Mouse (Mus musculus): ENCODE data around the gene Ncl. TPM values are rescaled to one million over a fixed set of nuclear protein-coding genes. Genes with fewer than 3 reads are reported as not detected.
"Not testable (repeated sequence)": the region's sequence is repeated elsewhere in the genome, so short reads cannot be mapped to it uniquely, and the experiment has no call there.

Gene Ncl
- total RNA-seq, 1 experiment from 2014 or later: 288 TPM

DNA sequence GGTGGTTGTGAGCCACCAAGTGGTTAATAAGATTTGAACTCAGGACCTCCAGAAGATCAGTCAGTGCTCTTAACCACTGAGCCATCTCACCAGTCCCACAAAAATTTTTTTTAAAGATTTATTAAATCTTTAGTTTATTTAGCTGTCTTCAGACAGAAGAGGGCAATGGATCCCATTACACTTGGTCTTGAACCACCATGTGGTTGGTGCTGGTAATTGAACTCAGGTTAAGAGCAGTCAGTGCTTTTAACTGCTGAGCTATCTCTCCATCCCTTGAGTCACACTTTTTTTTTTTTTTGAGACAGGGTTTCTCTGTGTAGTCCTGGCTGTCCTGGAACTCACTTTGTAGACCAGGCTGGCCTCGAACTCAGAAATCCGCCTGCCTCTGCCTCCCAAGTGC is 18.1 kb downstream of the Ncl start:
- not testable (repeated sequence) for ATAC-seq (replicated peaks; ENCODE audit: insufficient number of reproducible peaks, low FRiP score, low TSS enrichment, poor library complexity, severe bottlenecking)

DNA sequence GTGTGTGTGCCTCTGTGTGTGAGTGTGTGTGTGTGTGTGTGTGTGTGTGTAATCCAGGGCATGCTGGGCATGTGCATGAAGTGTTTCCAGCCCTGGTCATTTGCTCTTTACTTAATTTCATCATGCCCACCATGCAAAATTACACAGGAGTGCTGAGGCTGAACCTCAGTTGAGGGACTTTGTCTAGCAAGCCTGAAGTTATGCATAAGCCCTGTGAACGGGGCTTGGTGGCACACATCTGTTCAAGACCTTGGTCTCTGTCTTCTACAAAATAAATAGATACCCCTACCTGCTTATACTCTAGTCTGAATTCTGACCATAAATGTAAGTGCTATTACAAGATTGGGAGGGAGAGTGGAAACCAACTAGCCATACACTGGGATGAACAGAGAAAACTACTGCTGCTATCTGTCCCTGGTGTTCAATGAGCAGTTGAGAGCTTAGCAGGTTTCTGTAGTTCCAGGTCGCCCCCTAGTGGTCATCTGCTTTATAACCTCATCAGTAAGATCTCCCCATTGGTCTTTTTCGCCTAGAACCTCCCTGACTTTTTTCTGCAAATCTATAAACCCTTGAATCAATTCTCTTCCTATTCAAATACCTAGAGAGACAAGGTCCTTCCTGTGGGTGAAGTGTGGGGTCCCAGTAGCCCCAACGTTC is 19.9 kb downstream of the Ncl start:
- ATAC-seq (replicated peaks; ENCODE audit: insufficient number of reproducible peaks, low FRiP score, low TSS enrichment, poor library complexity, severe bottlenecking): peak; percentile 79

DNA sequence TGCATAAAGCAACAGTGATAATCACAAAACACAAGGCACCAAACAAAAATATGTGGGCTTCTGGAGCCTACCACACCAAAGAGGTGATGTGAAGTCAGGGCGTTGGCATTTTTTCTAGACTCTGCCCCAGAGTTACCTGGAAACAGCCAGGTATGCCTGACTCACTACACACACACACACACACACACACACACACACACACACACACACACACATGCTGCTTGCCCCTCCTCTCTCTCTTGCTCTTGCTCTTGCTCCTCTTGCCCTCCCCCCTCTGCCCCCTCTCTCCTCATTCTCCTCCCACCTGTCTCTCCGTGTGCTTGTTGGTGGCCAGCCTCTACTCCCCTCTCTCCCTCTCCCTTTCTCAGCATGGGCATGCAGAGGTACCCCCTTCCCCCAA is 22.9 kb downstream of the Ncl start:
- no peak for ATAC-seq (replicated peaks; ENCODE audit: insufficient number of reproducible peaks, low FRiP score, low TSS enrichment, poor library complexity, severe bottlenecking)

DNA sequence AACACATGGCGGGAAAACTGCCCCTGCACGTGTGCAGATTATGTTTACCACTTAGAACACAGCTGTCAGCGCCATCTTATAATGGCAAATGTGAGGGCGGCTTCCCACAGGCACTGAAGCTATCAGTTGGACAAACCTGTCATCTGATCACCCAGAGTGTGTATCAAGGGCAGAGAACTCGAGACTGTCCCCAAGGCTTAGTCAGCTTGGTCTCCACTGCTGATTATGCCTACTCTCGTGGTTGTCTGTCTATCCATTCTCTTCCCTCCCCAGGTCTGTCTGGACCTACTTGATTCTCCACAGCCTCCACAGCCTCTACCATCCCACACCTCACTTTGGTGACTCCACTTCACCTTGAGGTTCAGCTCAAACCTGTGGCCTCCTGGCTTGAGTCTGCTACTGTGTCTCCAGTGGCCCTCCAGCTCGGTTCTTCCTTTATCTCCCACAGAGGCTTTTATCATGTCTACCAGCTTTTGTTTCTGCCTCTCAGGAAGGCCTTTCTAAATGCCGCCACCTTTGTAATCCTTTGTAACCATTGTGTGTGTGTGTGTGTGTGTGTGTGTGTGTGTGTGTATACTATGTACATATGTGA is 38.3 kb downstream of the Ncl start:
- no peak for ATAC-seq (replicated peaks; ENCODE audit: insufficient number of reproducible peaks, low FRiP score, low TSS enrichment, poor library complexity, severe bottlenecking)

DNA sequence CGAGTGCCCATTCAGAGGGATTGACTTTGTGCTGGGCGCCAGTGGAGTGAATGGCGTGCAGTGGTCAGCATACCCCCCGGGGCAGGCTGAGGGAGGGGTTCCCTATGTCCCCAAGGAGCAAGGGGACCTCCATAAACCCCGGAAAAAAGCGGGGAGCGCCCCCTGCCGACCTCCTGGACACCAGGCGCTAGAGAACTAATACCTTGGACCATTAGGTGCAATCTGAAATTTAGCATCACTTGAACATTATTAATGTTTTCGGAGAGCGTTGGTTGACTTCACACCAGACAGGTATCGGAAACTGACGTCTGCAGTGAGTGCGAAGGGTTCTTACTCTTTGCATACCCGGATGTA is 45.5 kb downstream of the Ncl start:
- no peak for ATAC-seq (replicated peaks; ENCODE audit: insufficient number of reproducible peaks, low FRiP score, low TSS enrichment, poor library complexity, severe bottlenecking)

DNA sequence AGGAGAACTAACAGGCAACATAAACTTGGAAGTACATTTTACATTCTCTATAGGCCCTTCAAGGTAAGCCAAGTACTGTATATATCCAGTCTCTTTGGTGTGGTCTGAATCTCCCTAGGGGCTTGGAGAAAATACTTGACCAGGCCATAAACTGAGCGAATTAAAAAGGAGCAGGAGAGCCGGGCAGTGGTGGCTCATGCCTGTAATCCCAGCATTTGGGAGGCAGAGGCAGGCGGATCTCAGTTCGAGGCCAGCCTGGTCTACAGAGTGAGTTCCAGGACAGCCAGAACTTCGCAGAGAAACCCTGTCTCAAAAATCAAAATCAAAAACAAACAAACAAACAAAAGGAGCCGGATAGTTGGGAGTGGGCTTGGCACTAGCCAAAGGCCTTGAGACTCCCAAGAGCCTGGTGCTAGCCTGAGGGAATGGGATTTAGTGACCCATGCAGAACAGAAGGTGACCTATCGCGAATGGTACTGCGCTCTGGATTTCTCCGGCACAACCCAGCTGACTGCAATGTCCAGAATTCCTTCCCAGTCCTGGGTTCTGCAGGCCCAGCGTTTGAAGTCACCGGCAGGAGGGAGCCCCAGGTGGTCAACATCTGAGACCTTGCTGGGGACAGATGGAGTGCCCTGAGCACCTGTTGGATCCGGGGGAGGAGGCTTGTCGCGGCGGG is 46.0 kb downstream of the Ncl start:
- ATAC-seq (replicated peaks; ENCODE audit: insufficient number of reproducible peaks, low FRiP score, low TSS enrichment, poor library complexity, severe bottlenecking): no peak

DNA sequence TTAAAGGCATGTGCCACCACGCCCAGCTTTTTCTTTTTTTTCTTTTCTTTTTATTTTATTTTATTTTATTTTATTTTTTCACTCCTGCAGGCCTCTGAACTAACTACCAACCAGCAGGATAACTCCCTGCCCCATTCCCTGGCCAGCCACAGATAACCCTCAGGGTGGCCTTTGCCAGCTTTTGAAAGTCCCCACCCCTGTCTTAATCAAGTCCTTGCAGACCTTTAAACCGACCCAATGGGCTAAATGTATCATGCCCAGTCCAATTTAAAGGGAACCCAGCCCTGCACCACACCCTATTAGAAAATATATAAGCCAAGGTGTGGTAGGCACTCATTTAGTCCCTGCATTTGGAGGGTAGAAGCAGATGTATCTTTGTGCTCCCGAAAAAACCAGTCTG is 46.9 kb downstream of the Ncl start:
- ATAC-seq (replicated peaks; ENCODE audit: insufficient number of reproducible peaks, low FRiP score, low TSS enrichment, poor library complexity, severe bottlenecking): no peak

DNA sequence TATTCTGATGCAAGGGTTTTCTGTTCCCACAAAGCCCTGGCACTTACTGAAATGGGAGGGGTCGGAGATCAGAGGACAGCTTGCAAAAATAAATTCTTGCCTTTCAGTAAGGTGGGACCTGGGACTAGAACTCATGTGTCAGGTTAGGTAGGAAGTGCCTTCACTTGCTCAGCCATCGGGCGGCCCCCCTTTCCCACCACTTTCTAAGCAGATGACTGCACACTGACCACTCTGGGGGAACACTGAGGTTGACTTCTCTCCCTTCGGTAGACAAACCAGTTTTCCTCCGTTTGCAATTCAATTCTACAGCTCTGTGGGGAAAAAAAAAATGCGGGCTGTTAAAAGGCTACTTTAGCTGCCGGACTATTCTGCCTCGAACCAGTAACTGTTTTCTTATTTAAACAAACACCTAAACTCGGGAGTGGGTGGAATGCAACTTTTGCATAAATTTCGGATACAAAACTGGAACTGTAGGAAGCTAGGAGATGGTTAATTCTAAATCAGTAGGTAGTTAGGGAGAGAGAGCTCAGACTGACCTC is 47.7 kb downstream of the Ncl start:
- ATAC-seq (replicated peaks; ENCODE audit: insufficient number of reproducible peaks, low FRiP score, low TSS enrichment, poor library complexity, severe bottlenecking): no peak

DNA sequence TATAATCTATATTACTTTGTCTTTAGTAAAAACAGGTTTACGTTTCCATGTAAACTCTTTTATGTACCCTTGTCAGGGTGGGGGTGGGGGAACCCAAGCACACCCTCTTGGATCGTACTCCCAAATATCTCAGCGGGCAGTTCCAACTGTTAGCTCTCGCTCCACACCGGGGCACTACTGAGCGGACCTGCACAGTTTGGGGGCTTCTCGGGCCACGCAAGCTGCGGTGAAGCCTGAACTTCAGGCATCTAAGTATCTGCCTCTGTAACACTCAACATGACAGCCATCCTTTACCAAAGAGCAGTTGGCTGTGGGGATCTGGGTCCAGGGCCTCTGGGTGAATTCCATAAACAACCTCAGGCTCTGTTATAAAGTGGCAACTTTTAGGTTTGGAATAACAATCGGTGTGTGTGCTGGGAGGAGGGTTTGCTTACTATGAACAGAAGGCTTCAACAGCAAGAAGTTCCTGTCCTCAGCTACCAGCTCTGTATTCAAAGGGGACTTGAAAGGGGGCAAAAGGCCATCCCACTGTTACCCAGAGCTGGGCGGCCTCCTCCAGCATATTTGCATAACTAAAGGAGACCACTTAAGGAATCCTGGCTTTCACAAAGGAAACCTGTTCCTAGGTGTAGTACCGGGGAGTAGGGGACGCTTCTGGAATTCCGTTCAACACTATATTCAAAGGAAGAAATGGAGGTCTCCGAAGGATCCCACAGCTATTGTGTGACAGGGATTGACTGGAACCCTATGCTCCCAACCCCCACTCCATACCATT is 48.5 kb downstream of the Ncl start:
- ATAC-seq (replicated peaks; ENCODE audit: insufficient number of reproducible peaks, low FRiP score, low TSS enrichment, poor library complexity, severe bottlenecking): no peak

DNA sequence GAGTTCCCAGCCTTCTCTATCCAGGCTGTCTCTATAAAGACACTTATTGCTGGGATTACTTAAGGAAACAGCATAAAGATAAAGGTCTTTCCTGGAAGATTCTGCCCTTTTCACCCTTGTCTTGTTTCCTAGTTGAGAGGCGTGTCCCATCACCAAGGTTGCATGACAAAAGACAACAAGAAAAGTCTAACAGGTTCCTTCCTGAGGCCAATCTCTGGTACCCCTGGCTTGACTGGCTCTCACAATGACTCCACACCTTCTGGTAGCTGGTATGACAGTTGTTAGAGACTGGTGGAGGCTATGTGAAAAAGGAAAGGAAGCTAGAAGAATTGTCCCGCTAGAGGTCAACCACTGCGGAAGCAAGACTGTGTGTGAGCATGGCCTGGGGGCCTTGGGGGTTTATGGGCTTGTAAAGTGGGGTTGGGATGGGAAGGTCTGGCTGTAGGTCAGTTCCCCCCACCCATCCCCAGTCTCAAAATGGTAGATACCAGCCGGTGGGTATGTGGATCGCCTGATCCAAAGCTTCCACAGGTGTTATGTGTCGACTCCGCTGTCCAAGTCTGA is 49.8 kb downstream of the Ncl start:
- ATAC-seq (replicated peaks; ENCODE audit: insufficient number of reproducible peaks, low FRiP score, low TSS enrichment, poor library complexity, severe bottlenecking): no peak

DNA sequence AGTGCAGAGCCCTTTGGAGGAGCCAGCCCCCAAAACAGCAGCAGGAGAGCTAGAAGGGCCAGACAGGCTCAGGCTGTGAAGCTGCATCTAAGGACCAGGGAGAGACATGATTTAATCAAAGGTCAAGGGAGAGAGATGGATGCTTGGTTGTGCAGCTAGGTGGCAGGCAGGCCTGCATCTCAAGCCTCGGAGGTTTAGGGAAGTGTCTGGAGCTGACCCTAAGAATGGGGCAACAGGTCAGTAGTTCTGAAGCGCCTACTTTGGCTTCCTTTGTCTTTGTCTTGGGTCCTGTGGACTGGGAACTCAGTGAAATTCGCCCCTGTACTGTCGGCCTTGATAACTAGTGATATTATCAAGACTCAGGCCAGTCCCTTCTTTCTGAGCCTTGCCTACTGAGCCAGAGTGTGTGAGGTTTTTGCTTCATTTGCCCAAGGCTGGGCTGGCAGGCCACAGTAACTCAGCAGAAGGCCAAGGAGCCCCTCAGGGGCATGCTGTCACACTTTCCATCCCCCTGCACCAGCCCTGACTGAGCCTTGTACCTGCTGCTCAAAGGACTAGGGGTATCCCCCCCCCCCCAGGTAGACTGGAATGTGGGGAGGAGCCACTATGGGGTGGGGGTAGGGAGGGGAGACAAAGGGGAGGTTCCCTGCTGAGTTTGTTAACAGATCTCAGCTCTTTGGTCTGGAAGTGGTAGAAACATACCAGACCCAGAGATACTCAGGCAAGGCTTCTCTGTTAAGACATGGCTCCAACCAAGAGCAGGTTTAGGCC is 51.1 kb downstream of the Ncl start:
- ATAC-seq (replicated peaks; ENCODE audit: insufficient number of reproducible peaks, low FRiP score, low TSS enrichment, poor library complexity, severe bottlenecking): peak; percentile 67; the same call in 1 of the 2 replicates

DNA sequence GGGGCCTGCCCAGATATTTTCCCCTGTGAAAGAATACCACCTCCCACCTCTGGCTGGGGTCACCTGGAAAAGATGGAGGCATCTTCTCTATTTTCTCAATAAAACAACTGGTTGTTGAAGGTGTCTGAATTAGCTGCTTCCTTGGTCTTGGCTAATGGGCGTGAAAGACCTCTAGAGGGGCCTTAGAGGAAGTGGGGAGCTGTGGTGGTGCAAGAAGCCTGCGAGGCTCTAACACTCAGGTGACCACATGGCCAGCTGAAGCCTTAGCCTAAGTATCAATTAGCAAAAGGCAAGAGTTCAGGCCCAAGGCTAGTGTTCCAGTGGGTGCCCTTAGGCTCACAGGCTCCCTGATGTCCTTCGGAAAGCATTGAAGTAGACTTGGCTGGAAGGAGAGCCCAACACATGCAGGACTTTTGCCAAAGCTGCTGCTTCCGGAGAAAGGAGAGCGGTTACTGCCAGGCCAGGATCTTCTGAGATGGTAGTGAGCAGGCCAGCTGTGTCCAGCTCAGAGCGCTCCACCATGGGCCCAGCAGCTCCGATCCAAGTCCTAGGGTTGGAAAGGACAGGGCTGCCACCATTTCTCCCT is 51.9 kb downstream of the Ncl start:
- ATAC-seq (replicated peaks; ENCODE audit: insufficient number of reproducible peaks, low FRiP score, low TSS enrichment, poor library complexity, severe bottlenecking): no peak

DNA sequence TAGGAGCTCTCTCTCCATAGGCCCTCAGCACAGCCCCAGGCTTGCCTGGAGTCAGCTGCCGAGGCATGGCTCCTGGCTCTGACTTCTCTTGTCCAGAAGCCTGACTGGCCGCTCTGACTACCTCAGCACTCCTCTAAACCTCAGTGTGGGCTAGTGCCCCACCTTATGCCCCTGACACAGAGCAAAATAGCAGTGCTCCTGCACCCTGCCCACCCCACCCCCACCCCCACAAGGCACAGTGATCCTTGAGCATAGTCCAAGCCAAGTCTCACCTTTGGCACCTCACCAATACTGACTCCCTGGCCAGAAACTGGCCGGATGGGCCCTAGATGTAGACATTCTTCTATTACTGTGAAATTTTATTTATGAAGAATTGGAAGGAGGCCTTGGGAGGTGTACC is 52.5 kb downstream of the Ncl start:
- no peak for ATAC-seq (replicated peaks; ENCODE audit: insufficient number of reproducible peaks, low FRiP score, low TSS enrichment, poor library complexity, severe bottlenecking)

DNA sequence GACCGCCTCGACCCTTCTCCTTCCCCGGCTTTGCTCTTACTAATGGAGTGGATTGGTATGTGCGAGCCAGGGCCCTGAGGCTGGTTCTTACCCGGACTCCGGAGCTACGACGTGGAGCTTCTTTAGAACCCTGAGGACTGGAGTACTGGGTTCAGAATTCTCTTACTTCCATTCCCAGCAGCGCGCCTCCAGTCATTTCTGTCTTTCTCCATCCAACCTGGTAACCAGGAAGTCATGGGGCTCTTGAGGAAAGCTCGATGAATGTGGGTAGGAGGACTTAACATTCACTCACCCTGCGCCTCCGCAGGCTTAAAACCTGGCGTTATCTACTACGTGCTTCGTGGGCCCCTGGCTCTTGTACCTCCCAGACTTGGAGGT is 55.3 kb downstream of the Ncl start:
- no peak for ATAC-seq (replicated peaks; ENCODE audit: insufficient number of reproducible peaks, low FRiP score, low TSS enrichment, poor library complexity, severe bottlenecking)

DNA sequence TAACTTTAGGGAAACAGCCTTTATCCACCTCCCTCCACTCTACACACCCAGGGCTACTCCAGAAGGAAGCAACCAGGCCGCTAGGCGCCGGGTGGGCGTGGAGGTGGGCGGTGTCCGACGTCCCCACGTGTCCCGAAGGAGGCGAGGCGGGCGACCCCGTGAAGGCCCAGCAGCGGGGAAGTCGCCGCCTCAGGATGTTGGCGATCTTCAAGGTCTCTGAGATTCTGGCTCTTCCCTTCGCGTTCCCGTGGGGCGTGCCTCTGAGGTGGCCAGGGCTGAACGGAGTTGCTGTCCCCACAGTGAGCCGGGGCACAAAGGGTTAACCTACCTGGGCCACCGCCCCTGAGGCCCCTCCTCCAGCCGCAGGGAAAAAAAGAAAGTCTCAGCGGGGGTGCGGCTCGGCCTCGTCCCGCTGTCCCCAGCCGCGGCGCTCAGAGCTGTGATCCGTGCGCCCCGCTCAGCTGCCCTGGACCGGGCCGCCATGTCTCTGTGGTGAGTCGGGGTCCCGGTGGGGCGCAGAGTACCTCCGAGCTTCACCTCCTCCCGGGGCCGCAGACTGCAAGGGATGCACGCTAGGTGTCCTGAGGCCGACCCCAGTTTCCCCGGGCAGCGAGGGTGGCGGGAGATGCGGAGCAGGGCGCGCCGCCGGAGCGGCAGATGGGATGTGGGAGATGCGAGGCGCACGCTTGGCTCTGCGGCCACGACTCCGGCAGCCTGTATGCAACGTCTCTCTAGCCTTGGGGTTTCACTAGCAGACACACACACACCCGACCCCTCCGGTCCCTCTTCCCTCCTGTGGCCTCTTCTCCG is 55.9 kb downstream of the Ncl start:
- no peak for ATAC-seq (replicated peaks; ENCODE audit: insufficient number of reproducible peaks, low FRiP score, low TSS enrichment, poor library complexity, severe bottlenecking)

DNA sequence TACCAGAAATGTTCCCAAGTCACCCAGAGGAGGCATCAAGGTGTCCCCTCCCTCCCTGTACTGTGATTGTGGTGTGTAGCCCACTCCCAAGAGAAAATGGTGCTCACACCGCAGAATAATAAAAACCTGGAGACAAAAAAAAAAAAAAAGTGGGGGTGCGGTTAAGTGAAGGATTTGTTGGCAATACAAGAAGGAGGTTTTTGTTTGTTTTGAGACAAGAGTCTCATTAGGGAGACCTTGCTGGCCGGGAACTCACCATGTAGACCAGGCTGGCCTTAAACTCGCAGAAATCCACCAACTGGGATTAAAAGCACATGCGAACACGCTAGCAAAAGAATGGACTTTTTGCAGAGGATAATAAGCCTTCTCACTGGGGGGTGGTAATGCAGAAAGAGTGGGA is 56.7 kb downstream of the Ncl start, which contains the start of gene B3gnt7:
Gene B3gnt7, plus strand, starts transcription at position 301 of the 400 bp plus-strand sequence.
- ATAC-seq (replicated peaks; ENCODE audit: insufficient number of reproducible peaks, low FRiP score, low TSS enrichment, poor library complexity, severe bottlenecking): no peak

Data from monocyte, adult 5-6 weeks (primary cell).